Mouse (Mus musculus): Measurements from ENCODE around the gene Gfm2. TPM values are rescaled to one million over a fixed set of nuclear protein-coding genes. Genes with fewer than 3 reads are reported as not detected.

Gfm2 gene
- 20.4 and 21.0 TPM in 2 replicates for polyA plus RNA-seq (2012; rRNA removed)

GRCm38 (mm10) chr13:97137466-97138400 lies at the start of gene Gfm2, which contains the start of gene Nsa2:
Gfm2 (plus strand) TSS chr13:97137937.
Nsa2 (minus strand) TSS chr13:97137937.

GRCm38 (mm10) chr13:97099187-97099852 lies 38.4 kb upstream of the Gfm2 start, which contains the start of gene Gm6169:
Gm6169 (minus strand) TSS chr13:97099237.

GRCm38 (mm10) chr13:97197932-97198562 lies 60.3 kb downstream of the Gfm2 start, which contains the start of gene Hexb:
Hexb (minus strand) TSS chr13:97198357.

Other genes starting within 250 kb of the Gfm2 start
- gene Gcnt4, start 213.2 kb upstream of the Gfm2 start, polyA plus RNA-seq (2012; rRNA removed), result 4.3 and 4.4 TPM in 2 replicates
- gene 1700029F12Rik, start 103.6 kb upstream of the Gfm2 start, polyA plus RNA-seq (2012; rRNA removed), result 0.19 and 0.20 TPM in 2 replicates
- 0.34 and 0.46 TPM in 2 replicates for gene Fam169a, start 70.7 kb upstream of the Gfm2 start, polyA plus RNA-seq (2012; rRNA removed)
- gene Gm6169, start 38.7 kb upstream of the Gfm2 start, polyA plus RNA-seq (2012; rRNA removed), result 2.9 and 3.4 TPM in 2 replicates
- gene Nsa2, start within 50 bp of the Gfm2 start, polyA plus RNA-seq (2012; rRNA removed), result 17.1 and 19.4 TPM in 2 replicates
- 146 and 249 TPM in 2 replicates for gene Hexb, start 60.4 kb downstream of the Gfm2 start, polyA plus RNA-seq (2012; rRNA removed)
- 20.1 and 20.8 TPM in 2 replicates for gene Enc1, start 103.2 kb downstream of the Gfm2 start, polyA plus RNA-seq (2012; rRNA removed)